Mouse (Mus musculus): ENCODE data around the gene BC053393.
"Not testable (repeated sequence)": the region's sequence is repeated elsewhere in the genome, so short reads cannot be mapped to it uniquely, and the experiment has no call there.

DNA sequence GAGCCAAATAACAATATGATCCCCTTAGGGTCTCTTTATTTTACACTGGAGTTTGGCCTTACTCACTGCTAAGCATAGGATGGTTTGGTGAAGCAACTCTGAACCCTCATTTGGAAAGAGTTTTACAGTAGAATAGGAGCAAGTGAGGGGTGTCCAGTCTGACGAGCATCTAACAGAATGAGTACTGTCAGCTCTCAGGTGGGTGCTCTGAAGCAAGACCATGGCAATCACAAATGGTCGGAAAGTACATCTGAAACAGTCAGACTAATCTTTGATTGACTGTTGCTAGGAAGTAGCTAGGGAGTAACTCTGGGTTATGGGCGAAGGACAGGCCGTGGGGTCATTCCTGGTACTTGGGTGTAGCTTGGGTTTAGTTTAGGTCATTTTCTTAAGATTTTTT is 64.2 kb downstream of the BC053393 start:
- TF ChIP-seq CTCF (IDR thresholded peaks at IDR 0.05; ENCODE audit: extremely low read depth, insufficient read length, insufficient replicate concordance, low read depth, low read length); POLR2A (IDR thresholded peaks at IDR 0.05; ENCODE audit: low read depth, low read length): not testable (repeated sequence)
